Mouse (Mus musculus) liver, adult 2 months (tissue): ENCODE results near the gene Kirrel.

ENCODE experiments used
- CTCF ChIP-seq: fragments of 200-500 bp; IDR thresholded peaks from 2 replicates; pipeline ENCODE4 v1.5.1; 2011; ENCODE audit warnings: low read depth, low read length, control low read depth
- POLR2A ChIP-seq: fragments of 200-500 bp; IDR thresholded peaks from 2 replicates; pipeline ENCODE4 v1.6.1; 2011; ENCODE audit warnings: low read length, control low read depth; ENCODE audit not compliant: insufficient read depth; ENCODE audit errors: extremely low read depth

DNA sequence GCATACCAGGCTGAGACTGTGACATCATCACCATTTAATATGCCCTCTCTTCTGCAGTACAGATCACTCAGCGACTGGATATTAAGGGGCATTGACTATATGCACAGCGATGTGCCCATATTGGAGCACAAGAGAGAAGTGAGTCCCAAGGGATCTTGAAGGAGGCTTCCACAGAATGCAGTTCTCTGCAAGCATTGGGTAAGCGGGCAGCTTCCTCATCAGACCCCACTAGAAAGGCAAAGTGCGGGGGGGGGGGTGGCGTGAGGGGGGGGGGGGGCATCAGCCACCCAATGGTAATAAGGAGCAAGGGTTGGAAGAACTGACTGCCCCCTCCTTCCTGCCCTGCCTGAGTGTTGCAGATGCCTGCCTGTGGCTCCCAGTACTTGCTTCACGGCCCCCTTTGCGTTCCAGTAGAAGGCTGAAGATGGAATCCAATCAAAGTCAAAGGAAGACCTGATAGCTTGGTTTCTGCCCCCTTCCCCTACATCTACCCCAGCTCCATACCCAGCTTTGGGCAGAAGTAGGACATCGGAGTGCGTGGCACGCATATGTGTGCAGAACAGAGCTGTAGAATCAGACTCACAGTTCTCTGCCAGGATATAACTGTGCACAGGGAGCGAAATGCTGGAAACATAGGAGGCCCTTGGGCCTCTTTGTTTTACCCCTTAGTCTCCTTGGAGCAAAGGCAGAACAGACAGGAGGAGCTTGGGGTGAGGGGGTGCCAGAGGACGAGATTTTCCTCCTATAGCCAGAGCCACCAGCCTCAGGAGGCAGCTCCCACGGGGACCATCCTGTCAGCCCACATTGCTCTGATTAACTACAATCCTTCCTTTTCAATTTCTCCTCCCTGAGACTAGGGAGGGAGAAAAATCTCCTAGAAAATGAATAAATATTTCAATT, 3.1 kb downstream of the Kirrel start:
- TF ChIP-seq CTCF (no peak), POLR2A (no peak)
